Mouse (Mus musculus) liver, embryonic 13.5 days (tissue): ENCODE measurements around the gene Hmgcs2. TPM values are rescaled to one million over a fixed set of nuclear protein-coding genes. Genes with fewer than 3 reads are reported as not detected.
"Not testable (repeated sequence)": the region's sequence is repeated elsewhere in the genome, so short reads cannot be mapped to it uniquely, and the experiment has no call there.

Source experiments
- ATAC-seq: fragments of 200-750 bp; cut with Nextera tagmentation; 2 replicates; pipeline ENCODE4 v1.8.0; 2017; ENCODE audit warnings: low read depth, mild to moderate bottlenecking, moderate number of reproducible peaks, moderate library complexity
- DNase-seq: peaks from one replicate; pipeline ENCODE4 v3.0.0; 2022
- H3K27ac ChIP-seq: fragments of 300-500 bp; sonication (generic); 2 replicates; pipeline ENCODE4 v1.5.1; 2015; ENCODE audit warnings: moderate library complexity, mild to moderate bottlenecking, inconsistent platforms
- H3K27me3 ChIP-seq: fragments of 300-500 bp; sonication (generic); 2 replicates; pipeline ENCODE4 v1.6.1; 2015; ENCODE audit warnings: mild to moderate bottlenecking, inconsistent platforms
- H3K36me3 ChIP-seq: fragments of 300-500 bp; sonication (generic); 2 replicates; pipeline ENCODE4 v1.6.1; 2015; ENCODE audit warnings: mild to moderate bottlenecking, inconsistent platforms
- H3K4me1 ChIP-seq: fragments of 300-500 bp; sonication (generic); replicated peaks from 2 replicates; pipeline ENCODE4 v1.6.1; 2015; ENCODE audit warnings: inconsistent platforms
- H3K4me2 ChIP-seq: fragments of 300-500 bp; sonication (generic); 2 replicates; pipeline ENCODE4 v1.6.1; 2015; ENCODE audit warnings: inconsistent platforms, mild to moderate bottlenecking, moderate library complexity
- H3K4me3 ChIP-seq: fragments of 300-500 bp; sonication (generic); replicated peaks from 2 replicates; pipeline ENCODE4 v1.5.1; 2015; ENCODE audit warnings: mild to moderate bottlenecking, inconsistent platforms
- H3K9ac ChIP-seq: fragments of 300-500 bp; sonication (generic); 2 replicates; pipeline ENCODE4 v1.6.1; 2015; ENCODE audit warnings: mild to moderate bottlenecking, inconsistent platforms
- H3K9me3 ChIP-seq: fragments of 300-500 bp; sonication (generic); replicated peaks from 2 replicates; pipeline ENCODE4 v1.6.1; 2016; ENCODE audit warnings: inconsistent platforms
- WGBS: fragments of 180-500 bp; shearing (Covaris S2); methylation state at CpG from one replicate; pipeline ENCODE4 v1.1.7; 2015; ENCODE audit not compliant: insufficient replicate concordance; 5-methylcytosine and 5-hydroxymethylcytosine counted together
- polyA plus RNA-seq: library from polyadenylated mRNA; unstranded; fragments of >200 nt; fragmentation: Nextera tagmentation; extraction: Ambion mirVana; gene quantifications from 2 replicates; pipeline ENCODE4 v1.2.1, GENCODE M21; 2015

Hmgcs2 gene
- polyA plus RNA-seq, 1 experiment from 2014 or later: 41.9 TPM

DNA sequence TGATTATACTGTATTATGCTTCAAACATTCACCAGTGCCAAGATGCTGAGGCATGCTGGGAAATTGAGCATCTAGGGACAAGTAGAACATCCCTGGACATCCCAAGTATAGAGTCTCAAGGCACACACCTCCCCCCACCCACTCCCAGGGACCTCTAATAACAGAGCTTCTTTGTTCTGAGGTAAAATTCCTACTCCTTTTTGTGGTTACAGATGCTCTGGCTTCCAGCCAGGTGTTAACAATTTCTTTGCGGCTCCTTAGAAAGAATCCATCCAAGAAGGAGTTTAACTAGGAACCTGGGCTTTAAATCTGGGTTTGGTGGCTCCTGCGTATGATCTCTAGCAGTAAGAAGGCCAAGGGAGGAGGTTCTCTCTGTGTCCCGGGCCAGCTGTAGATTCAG lies 36.9 kb downstream of the Hmgcs2 start:
- ATAC-seq (no peak), DNase-seq (no peak)
- H3K36me3 ChIP-seq: peaks cover 77% of the 10 kb centered on the region
- H3K27me3 ChIP-seq: no peaks in the 10 kb centered on the region
- H3K9me3 ChIP-seq: no peaks in the 10 kb centered on the region
- 79% methylated on average over 3 of the region's 3 CpGs for WGBS
- H3K4me1 ChIP-seq: no peaks in the 10 kb centered on the region
- H3K4me3 ChIP-seq: no peak overlapping the region
- H3K4me2 ChIP-seq: no peak overlapping the region
- H3K27ac ChIP-seq: no peak overlapping the region
- H3K9ac ChIP-seq: no peak overlapping the region

DNA sequence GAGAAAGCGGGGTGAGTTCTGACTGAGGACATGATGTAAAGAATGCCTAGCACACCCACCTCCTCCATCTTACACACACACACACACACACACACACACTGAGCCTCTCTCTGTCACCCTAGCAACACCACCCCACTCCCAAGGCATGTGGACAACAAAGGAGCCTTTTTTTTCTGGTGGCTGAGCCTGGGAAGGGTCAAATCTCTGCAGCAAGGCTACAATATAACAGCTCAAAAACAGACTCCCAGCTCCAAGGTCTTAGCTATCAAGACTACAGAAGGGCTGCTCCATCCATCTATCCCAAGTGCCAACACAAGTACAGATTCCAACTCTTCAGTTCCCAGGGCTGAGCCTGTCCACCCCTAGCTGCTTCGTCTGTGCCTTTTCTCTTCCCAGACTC lies 39.0 kb downstream of the Hmgcs2 start:
- Histone ChIP-seq H3K27me3 (no peaks in the 10 kb centered on the region), H3K4me2 (no peak overlapping the region), H3K9me3 (no peaks in the 10 kb centered on the region), H3K27ac (no peak overlapping the region), H3K36me3 (peaks cover 90% of the 10 kb centered on the region), H3K4me3 (no peak overlapping the region), H3K4me1 (no peaks in the 10 kb centered on the region), H3K9ac (no peak overlapping the region)
- ATAC-seq (no peak), DNase-seq (no peak)
- 65% methylated on average over 2 of the region's 2 CpGs for WGBS

DNA sequence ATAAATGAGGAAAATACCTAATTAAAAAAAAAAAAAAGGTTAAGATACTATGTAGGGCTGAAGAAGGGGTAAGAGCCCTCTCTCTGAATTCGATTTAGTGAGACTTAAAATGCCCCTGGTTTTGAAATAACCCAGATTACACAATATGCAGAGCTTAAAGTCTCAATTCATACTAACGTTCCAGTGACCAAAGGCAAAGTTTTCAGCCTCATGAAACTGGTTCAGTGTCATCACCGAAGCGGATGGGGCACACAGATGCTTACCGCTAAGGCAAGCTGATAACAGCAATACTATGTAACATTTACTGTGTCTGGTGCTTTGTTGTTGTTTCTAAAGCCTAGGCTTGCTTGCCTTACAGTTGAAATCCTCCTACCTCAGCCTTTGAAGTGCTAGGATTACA lies 42.0 kb downstream of the Hmgcs2 start:
- H3K27me3 ChIP-seq: no peaks in the 10 kb centered on the region
- no peaks in the 10 kb centered on the region for H3K9me3 ChIP-seq
- H3K4me2 ChIP-seq: no peak overlapping the region
- no peak overlapping the region for H3K27ac ChIP-seq
- no peak overlapping the region for H3K4me3 ChIP-seq
- peaks cover 92% of the 10 kb centered on the region for H3K36me3 ChIP-seq
- DNase-seq (no peak), ATAC-seq (no peak)
- no peaks in the 10 kb centered on the region for H3K4me1 ChIP-seq
- WGBS: 74% methylated on average over 5 of the region's 5 CpGs
- no peak overlapping the region for H3K9ac ChIP-seq

DNA sequence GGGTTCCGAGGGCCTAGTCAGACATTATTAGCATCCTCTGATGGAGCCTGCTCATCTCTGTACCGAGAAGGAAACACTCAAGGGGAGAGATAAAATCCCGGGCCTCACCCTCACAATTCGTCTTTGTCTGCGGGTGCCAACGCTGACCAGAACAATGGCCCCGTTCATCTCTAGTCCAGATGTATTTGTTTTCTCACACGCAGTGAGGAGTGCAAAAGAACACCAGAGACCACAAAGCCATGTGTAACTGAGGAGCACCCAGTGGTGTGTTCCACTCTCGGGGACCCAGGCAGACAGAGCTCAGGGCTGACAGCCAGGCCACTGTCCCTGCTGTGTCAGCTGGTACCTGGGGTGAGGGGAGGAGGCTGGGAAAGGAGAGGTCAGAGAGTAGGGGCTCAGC lies 44.0 kb downstream of the Hmgcs2 start:
- Histone ChIP-seq H3K4me1 (no peaks in the 10 kb centered on the region), H3K4me2 (no peak overlapping the region), H3K27me3 (no peaks in the 10 kb centered on the region), H3K9ac (no peak overlapping the region), H3K9me3 (no peaks in the 10 kb centered on the region), H3K36me3 (peaks cover 92% of the 10 kb centered on the region), H3K27ac (no peak overlapping the region), H3K4me3 (no peak overlapping the region)
- 77% methylated on average over 9 of the region's 9 CpGs for WGBS
- no peak for ATAC-seq
- no peak for DNase-seq

DNA sequence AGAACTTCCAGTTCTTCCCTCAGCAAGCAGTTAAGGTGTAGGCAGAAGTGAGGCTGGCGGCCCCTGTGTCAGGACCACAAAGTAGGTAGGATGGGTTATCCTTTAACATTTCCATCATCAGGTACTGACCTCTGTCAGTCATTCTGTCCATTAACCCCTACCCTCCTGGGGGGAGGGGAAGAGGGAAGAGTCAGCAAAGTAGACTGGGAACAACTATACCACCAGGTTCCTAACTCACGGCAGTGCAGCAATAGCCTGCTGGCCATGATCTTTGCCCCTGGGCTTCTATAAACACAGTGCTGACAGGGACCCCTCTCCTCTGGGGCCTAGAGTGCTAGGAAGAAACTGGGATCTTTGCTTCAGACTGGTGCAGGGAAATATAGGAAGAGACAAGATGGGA lies 53.8 kb downstream of the Hmgcs2 start:
- whole genome bisulfite sequencing: 66% methylated on average over 2 of the region's 2 CpGs
- H3K4me1 ChIP-seq: peaks cover 47% of the 10 kb centered on the region
- no peak overlapping the region for H3K27ac ChIP-seq
- no peaks in the 10 kb centered on the region for H3K27me3 ChIP-seq
- peaks cover 58% of the 10 kb centered on the region for H3K36me3 ChIP-seq
- no peak overlapping the region for H3K4me3 ChIP-seq
- ATAC-seq (peak; percentile 58), DNase-seq (no peak)
- H3K4me2 ChIP-seq: no peak overlapping the region; the same call in 1 of the 2 replicates
- H3K9ac ChIP-seq: no peak overlapping the region
- no peaks in the 10 kb centered on the region for H3K9me3 ChIP-seq

DNA sequence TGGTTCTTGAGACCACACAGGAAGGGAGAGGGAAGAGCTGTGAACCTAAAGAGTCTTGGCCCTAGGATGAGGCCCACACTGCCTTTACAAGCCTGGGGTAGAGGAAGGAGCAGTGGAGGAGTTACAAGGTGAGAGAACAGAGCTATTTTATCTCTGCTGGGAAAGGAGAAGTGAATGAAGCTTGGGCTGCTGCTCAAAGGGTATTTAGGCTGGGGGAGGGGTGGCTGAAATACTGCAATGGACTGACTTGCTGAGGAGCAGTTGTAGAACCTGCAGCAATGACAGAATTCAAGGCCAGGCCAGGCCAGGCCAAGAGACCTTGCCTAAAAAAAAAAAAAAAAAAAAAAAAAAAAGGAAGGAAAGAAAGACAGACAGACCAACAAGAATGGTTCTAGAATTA lies 55.1 kb downstream of the Hmgcs2 start:
- no peaks in the 10 kb centered on the region for H3K9me3 ChIP-seq
- no peak overlapping the region for H3K4me3 ChIP-seq
- H3K4me2 ChIP-seq: peak overlapping the region; percentile 89
- ATAC-seq (no peak), DNase-seq (no peak)
- no peak overlapping the region for H3K9ac ChIP-seq
- H3K4me1 ChIP-seq: peaks cover 56% of the 10 kb centered on the region
- H3K27me3 ChIP-seq: no peaks in the 10 kb centered on the region
- peak overlapping the region; percentile 55 for H3K27ac ChIP-seq
- peaks cover 45% of the 10 kb centered on the region for H3K36me3 ChIP-seq

DNA sequence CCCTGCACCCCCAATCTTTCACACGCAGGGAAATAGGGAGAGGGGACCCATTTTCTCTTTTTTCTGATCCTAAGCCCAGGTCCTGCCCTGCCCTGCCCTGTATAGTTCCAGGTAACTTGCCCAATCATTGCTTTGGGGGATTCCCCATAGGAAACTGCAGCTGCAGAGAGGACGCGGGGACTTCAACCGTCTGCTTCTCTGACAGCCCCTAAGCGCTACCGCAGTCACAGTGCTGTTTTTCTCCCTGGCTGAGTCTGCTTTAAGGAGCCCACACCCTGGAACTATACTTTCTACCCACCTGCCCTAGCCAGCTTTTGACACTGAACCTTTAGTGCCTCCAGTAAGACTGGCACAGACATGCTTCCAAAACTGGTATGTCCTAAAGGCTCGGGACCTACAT lies 55.7 kb downstream of the Hmgcs2 start:
- peak overlapping the region; percentile 89 for H3K4me2 ChIP-seq
- WGBS: 25% methylated on average over 7 of the region's 7 CpGs
- DNase-seq (no peak), ATAC-seq (no peak)
- H3K4me1 ChIP-seq: peaks cover 56% of the 10 kb centered on the region
- H3K9ac ChIP-seq: peak overlapping the region; percentile 36; the same call in 1 of the 2 replicates
- no peaks in the 10 kb centered on the region for H3K9me3 ChIP-seq
- peaks cover 40% of the 10 kb centered on the region for H3K36me3 ChIP-seq
- H3K27ac ChIP-seq: peak overlapping the region; percentile 55
- H3K27me3 ChIP-seq: no peaks in the 10 kb centered on the region
- H3K4me3 ChIP-seq: 0 out of 2 replicates have a peak overlapping the region, but pooled peaks have one; percentile 73

DNA sequence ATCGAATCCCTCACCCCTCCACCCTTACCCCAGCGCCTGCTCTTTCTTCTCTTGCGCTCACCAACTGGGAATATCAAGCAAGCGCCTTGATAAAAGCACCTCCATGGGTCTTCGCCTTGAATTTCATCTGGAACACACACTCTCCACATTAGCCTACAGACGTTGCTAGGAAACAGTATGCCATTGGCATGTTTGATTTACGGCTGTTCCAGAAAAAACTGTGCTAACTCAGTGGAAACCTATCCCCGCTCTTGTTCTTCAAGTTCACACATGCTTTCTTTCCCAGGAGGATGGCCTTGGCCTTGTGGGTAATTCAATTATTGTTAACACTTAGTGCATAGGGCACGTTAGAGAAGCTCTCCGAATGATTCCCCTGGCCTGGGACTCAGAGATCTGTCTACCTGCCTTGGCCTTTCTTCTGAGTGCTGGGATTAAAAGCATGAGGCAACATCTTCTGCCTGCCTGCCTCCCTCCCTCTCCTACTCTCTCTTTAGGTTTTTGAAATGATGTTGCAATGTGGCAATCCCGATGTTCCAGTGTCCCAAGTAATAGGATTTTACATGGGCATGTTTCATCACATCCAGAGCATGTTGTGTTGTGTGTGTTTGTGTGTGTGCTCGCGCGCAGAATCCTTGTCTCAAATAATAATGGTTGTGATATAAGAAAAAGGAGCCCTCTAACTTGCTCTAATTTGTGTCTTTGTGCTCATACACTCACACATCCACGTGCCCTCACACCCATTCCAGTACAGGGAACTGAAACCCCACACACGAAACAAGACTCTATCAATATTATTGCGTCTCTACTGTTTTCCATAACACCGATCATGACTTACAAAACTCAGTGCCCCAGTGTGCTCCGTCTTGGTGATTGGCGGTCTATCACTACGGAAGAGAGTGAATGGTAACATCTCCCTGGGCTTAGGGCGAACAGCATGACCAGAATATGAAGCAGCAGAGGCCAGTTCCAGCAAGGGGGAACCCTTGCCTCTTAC lies 56.7 kb downstream of the Hmgcs2 start:
- Histone ChIP-seq H3K27ac (peak overlapping the region; percentile 55), H3K4me1 (peaks cover 56% of the 10 kb centered on the region), H3K36me3 (peaks cover 30% of the 10 kb centered on the region), H3K4me2 (peak overlapping the region; percentile 89), H3K9ac (peak overlapping the region; percentile 77), H3K27me3 (no peaks in the 10 kb centered on the region), H3K9me3 (no peaks in the 10 kb centered on the region), H3K4me3 (peak overlapping the region; percentile 73)
- ATAC-seq: no peak
- 62% methylated on average over 22 of the region's 22 CpGs for WGBS
- no peak for DNase-seq

DNA sequence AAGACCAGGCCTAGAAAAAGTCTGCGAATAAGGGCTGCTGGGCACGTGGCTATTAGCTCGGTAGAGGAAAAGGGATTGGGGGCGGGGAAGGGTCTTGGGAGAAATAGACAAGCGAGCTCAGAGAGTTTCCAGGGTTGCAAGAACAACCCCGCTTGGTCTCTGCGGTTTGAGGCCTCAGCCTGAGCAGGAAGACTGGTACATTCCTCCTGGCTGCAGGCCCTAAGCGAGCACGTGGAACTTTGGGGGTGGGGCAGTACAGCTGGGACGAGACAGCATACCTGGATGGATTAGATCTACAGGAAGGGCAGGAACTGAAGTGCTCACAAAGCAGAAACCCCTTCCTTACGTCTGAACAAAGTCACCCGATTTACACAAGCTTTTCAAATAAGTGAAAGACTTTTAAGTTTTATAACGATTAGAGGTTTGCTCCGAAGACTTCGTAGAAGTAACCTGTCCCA lies 58.4 kb downstream of the Hmgcs2 start:
- Histone ChIP-seq H3K4me3 (peak overlapping the region; percentile 73), H3K27ac (peak overlapping the region; percentile 73), H3K9ac (peak overlapping the region; percentile 77), H3K27me3 (no peaks in the 10 kb centered on the region), H3K4me2 (peak overlapping the region; percentile 89), H3K36me3 (peaks cover 15% of the 10 kb centered on the region; the same call in 1 of the 2 replicates), H3K4me1 (peaks cover 51% of the 10 kb centered on the region), H3K9me3 (no peaks in the 10 kb centered on the region)
- peak; percentile 41 for ATAC-seq
- DNase-seq: peak; percentile 40
- WGBS: 2% methylated on average over 15 of the region's 15 CpGs

DNA sequence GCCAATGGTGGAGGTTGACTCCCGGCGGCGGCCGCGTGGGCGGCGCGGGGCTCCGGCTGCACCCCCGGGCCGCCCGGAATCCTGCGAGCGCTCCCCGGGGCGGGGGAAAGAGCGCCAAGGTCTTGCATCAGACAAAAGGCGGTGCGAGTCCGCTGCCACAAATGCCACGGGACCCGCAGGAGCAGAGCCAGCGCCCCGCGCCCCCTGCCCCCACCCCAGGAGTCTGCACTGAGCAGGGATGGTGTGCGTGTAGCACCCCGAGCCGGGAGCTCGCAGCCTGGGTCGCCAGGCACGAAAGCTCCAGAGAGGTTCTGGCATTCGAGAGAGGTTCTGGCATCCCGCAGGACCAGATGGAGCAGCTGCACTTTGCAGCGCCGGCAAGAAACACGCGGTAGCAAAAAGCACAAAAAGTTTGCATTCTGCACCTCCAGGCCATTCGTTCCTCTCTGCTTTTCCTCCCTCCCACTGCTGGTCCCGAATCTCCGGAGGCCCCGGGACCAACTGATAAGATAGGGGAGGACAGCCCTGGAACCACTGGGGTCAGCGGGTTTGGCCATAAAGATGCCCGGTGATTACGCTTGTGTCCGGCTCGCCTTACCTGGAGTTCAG lies 59.0 kb downstream of the Hmgcs2 start:
- Histone ChIP-seq H3K4me3 (peak overlapping the region; percentile 73), H3K36me3 (peaks cover 10% of the 10 kb centered on the region; the same call in 1 of the 2 replicates), H3K4me2 (peak overlapping the region; percentile 89), H3K9me3 (no peaks in the 10 kb centered on the region), H3K4me1 (peaks cover 51% of the 10 kb centered on the region), H3K9ac (peak overlapping the region; percentile 77), H3K27me3 (no peaks in the 10 kb centered on the region), H3K27ac (peak overlapping the region; percentile 73)
- under 1% methylated on average over 46 of the region's 46 CpGs for WGBS
- DNase-seq (peak; percentile 17), ATAC-seq (peak; percentile 39)

DNA sequence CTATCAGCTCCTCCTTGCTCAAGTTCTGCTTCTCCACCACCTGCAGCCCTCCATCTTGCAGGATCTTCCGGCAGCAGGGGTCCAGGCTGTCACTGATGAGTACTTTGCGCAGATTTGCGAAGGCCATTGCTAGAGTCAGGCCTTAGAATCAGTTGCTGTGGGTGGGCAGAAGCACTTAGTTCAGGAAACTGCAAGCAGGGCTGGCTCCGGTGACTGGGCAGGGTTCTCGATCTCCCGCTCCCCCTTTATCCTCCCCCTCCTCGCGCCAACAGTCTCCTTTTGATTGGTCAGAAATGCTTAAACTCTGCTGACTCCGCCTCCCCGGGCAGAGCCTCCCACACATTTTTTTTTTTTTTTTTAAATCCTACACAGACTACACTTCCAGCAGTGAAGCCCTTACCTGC lies 59.5 kb downstream of the Hmgcs2 start, which contains the start of gene Phgdh:
Gene Phgdh, minus strand, starts transcription at position 285 of the 404 bp plus-strand sequence.
- peak within 1 kb of the TSS; percentile 73 for H3K4me3 ChIP-seq
- H3K9me3 ChIP-seq, H3K36me3 ChIP-seq, H3K27me3 ChIP-seq: not testable (repeated sequence)
- DNase-seq: peak; percentile 65
- H3K4me2 ChIP-seq: peak within 1 kb of the TSS; percentile 89
- peak; percentile 74 for ATAC-seq
- peaks cover 51% of the 10 kb centered on the region for H3K4me1 ChIP-seq
- WGBS: under 1% methylated on average over 10 of the region's 10 CpGs
- H3K9ac ChIP-seq: peak within 1 kb of the TSS; percentile 77
- H3K27ac ChIP-seq: peak within 1 kb of the TSS; percentile 73
